ENCODE assay signal across 15 mouse cellular contexts in genomic region chr13:37559706-37560313, GRCm38 (mm10).
DNase-seq lines count a peak whose midpoint lies in the region; ATAC-seq and TF ChIP-seq lines count a peak whose summit lies in the region.
"Had no signal": no experiment of that assay in that cellular context is flagged by ENCODE, and none has a peak within 500 bp of the region (broad histone marks: within the 10 kb centered on the region; RNA-seq: fewer than 3 reads in every experiment).

No protein-coding gene starts in this region.

- H3K9me3 ChIP-seq in kidney, embryonic 14.5 days (ENCODE audit: control insufficient read depth, low read length) = no peaks in the 10 kb centered on the region
- H3K9me3 ChIP-seq in kidney, embryonic 15.5 days (replicated peaks) = no peaks in the 10 kb centered on the region
- H3K9me3 ChIP-seq in neural tube, embryonic 15.5 days (replicated peaks) = no peaks in the 10 kb centered on the region
- no peaks in the 10 kb centered on the region for H3K9me3 ChIP-seq in midbrain, embryonic 14.5 days (ENCODE audit: control insufficient read depth, low read length)
- no peaks in the 10 kb centered on the region for H3K9me3 ChIP-seq in forebrain, embryonic 11.5 days (ENCODE audit: control insufficient read depth, low read length)
- H3K9me3 ChIP-seq: embryonic facial prominence, embryonic 13.5 days; forebrain, embryonic 10.5 days had no signal

- H3K4me3 ChIP-seq in gastrocnemius, adult 2 months = no peak overlapping the region; the same call in 1 of the 2 replicates
- no peak overlapping the region for H3K4me3 ChIP-seq in kidney, embryonic 14.5 days (ENCODE audit: low read length)
- no peak overlapping the region for H3K4me3 ChIP-seq in kidney, embryonic 15.5 days (replicated peaks)
- H3K4me3 ChIP-seq in neural tube, embryonic 15.5 days (replicated peaks) = no peak overlapping the region
- no peak overlapping the region for H3K4me3 ChIP-seq in midbrain, embryonic 14.5 days (replicated peaks; ENCODE audit: low read depth, low read length)
- H3K4me3 ChIP-seq in forebrain, embryonic 11.5 days (ENCODE audit: low read depth, low read length) = no peak overlapping the region
- H3K4me3 ChIP-seq: embryonic facial prominence, embryonic 13.5 days; forebrain, embryonic 10.5 days had no signal

- no peaks in the 10 kb centered on the region for H3K27me3 ChIP-seq in kidney, embryonic 14.5 days (ENCODE audit: control insufficient read depth, insufficient read depth, low read length)
- H3K27me3 ChIP-seq in kidney, embryonic 15.5 days = no peaks in the 10 kb centered on the region
- no peaks in the 10 kb centered on the region for H3K27me3 ChIP-seq in neural tube, embryonic 15.5 days (replicated peaks)
- H3K27me3 ChIP-seq in midbrain, embryonic 14.5 days (ENCODE audit: control insufficient read depth, insufficient read depth, low read length) = no peaks in the 10 kb centered on the region
- no peaks in the 10 kb centered on the region for H3K27me3 ChIP-seq in forebrain, embryonic 11.5 days (ENCODE audit: control insufficient read depth, insufficient read depth, low read length)
- H3K27me3 ChIP-seq: embryonic facial prominence, embryonic 13.5 days had no signal

- intact Hi-C loops in gastrocnemius, adult 2 months (cut with DNase I) = loop anchor here (5.0 kb wide), 1 partner anchor 62 kb away; no protein-coding TSS in a partner anchor

- H3K36me3 ChIP-seq in kidney, embryonic 14.5 days (ENCODE audit: control insufficient read depth, insufficient read depth, low read length) = no peaks in the 10 kb centered on the region
- H3K36me3 ChIP-seq in kidney, embryonic 15.5 days = no peaks in the 10 kb centered on the region
- H3K36me3 ChIP-seq in neural tube, embryonic 15.5 days = no peaks in the 10 kb centered on the region
- H3K36me3 ChIP-seq in midbrain, embryonic 14.5 days (ENCODE audit: control insufficient read depth, insufficient read depth, low read length) = no peaks in the 10 kb centered on the region
- no peaks in the 10 kb centered on the region for H3K36me3 ChIP-seq in forebrain, embryonic 11.5 days (ENCODE audit: control insufficient read depth, insufficient read depth, low read length)
- H3K36me3 ChIP-seq: embryonic facial prominence, embryonic 13.5 days; forebrain, embryonic 10.5 days had no signal

- no peak for DNase-seq in gastrocnemius, adult 2 months
- DNase-seq in gastrocnemius, postnatal 10 days = no peak
- peak; percentile 41 for DNase-seq in induced T-regulatory cell, adult 2 months (ENCODE audit: low read depth)
- DNase-seq in midbrain, embryonic 14.5 days = no peak
- no peak for DNase-seq in forebrain, embryonic 11.5 days (ENCODE audit: low spot score)
- DNase-seq: cerebellum, adult 11 months; cerebellum, postnatal 36 days; kidney, adult 11 months; kidney, postnatal 36 days; lung, adult 18-20 months had no signal

- 69% methylated on average over 7 of the region's 7 CpGs for WGBS in kidney, embryonic 14.5 days
- WGBS in kidney, embryonic 15.5 days = 67% methylated on average over 7 of the region's 7 CpGs
- WGBS in neural tube, embryonic 15.5 days = 74% methylated on average over 7 of the region's 7 CpGs
- 69% methylated on average over 7 of the region's 7 CpGs for WGBS in midbrain, embryonic 14.5 days
- 73% methylated on average over 7 of the region's 7 CpGs for WGBS in forebrain, embryonic 11.5 days

- H3K4me2 ChIP-seq in kidney, embryonic 14.5 days (replicated peaks; ENCODE audit: low read depth, low read length) = no peak overlapping the region
- no peak overlapping the region for H3K4me2 ChIP-seq in kidney, embryonic 15.5 days
- H3K4me2 ChIP-seq in neural tube, embryonic 15.5 days = peak overlapping the region; percentile 23; the same call in 1 of the 2 replicates
- no peak overlapping the region for H3K4me2 ChIP-seq in midbrain, embryonic 14.5 days (ENCODE audit: low read length)
- no peak overlapping the region for H3K4me2 ChIP-seq in forebrain, embryonic 11.5 days (ENCODE audit: low read depth, low read length, severe bottlenecking)
- H3K4me2 ChIP-seq: embryonic facial prominence, embryonic 13.5 days had no signal

- TF ChIP-seq CTCF in gastrocnemius, adult 2 months (IDR thresholded peaks at IDR 0.05) = no peak

- H3K27ac ChIP-seq in gastrocnemius, adult 2 months = peak overlapping the region; percentile 95
- no peak overlapping the region for H3K27ac ChIP-seq in kidney, embryonic 14.5 days (ENCODE audit: low read depth, low read length)
- no peak overlapping the region for H3K27ac ChIP-seq in kidney, embryonic 15.5 days
- no peak overlapping the region for H3K27ac ChIP-seq in neural tube, embryonic 15.5 days (replicated peaks)
- no peak overlapping the region for H3K27ac ChIP-seq in midbrain, embryonic 14.5 days (replicated peaks; ENCODE audit: low read depth, low read length)
- H3K27ac ChIP-seq in forebrain, embryonic 11.5 days (ENCODE audit: low read depth, low read length) = no peak overlapping the region
- H3K27ac ChIP-seq: forebrain, embryonic 10.5 days had no signal

- H3K4me1 ChIP-seq in kidney, embryonic 14.5 days (ENCODE audit: control insufficient read depth, insufficient read depth, low read length) = peaks cover 25% of the 10 kb centered on the region
- peaks cover 45% of the 10 kb centered on the region for H3K4me1 ChIP-seq in kidney, embryonic 15.5 days
- H3K4me1 ChIP-seq in neural tube, embryonic 15.5 days = peaks cover 22% of the 10 kb centered on the region
- no peaks in the 10 kb centered on the region for H3K4me1 ChIP-seq in midbrain, embryonic 14.5 days (ENCODE audit: control insufficient read depth, insufficient read depth, low read length)
- H3K4me1 ChIP-seq in forebrain, embryonic 11.5 days (replicated peaks; ENCODE audit: control insufficient read depth, insufficient read depth, low read length) = no peaks in the 10 kb centered on the region; the same call in 1 of the 2 replicates

- H3K9ac ChIP-seq in kidney, embryonic 14.5 days (ENCODE audit: low read depth, low read length) = no peak overlapping the region
- H3K9ac ChIP-seq in kidney, embryonic 15.5 days = no peak overlapping the region
- no peak overlapping the region for H3K9ac ChIP-seq in neural tube, embryonic 15.5 days (replicated peaks)
- H3K9ac ChIP-seq in midbrain, embryonic 14.5 days (replicated peaks; ENCODE audit: low read length) = no peak overlapping the region
- no peak overlapping the region for H3K9ac ChIP-seq in forebrain, embryonic 11.5 days (ENCODE audit: low read length)
- H3K9ac ChIP-seq: embryonic facial prominence, embryonic 13.5 days had no signal

- 0 out of 2 replicates have a peak, but pooled peaks have one; percentile 2 for ATAC-seq in kidney, embryonic 14.5 days (ENCODE audit: low FRiP score, low TSS enrichment)
- ATAC-seq in kidney, embryonic 15.5 days (replicated peaks; ENCODE audit: low FRiP score) = no peak
- no peak for ATAC-seq in neural tube, embryonic 15.5 days (ENCODE audit: low FRiP score)
- no peak for ATAC-seq in midbrain, embryonic 14.5 days (ENCODE audit: low FRiP score, low TSS enrichment)
- ATAC-seq in forebrain, embryonic 11.5 days (replicated peaks; ENCODE audit: low FRiP score) = no peak
